Comparison of ENCODE assay signal across 18 mouse cellular contexts in genomic region chr5:139542556-139542955, GRCm38 (mm10). TPM values are rescaled to one million over a fixed set of nuclear protein-coding genes. Genes with fewer than 3 reads are reported as not detected.
DNase-seq lines count a peak whose midpoint lies in the region; ATAC-seq lines count a peak whose summit lies in the region.
"Had no signal": no experiment of that assay in that cellular context is flagged by ENCODE, and none has a peak within 500 bp of the region (broad histone marks: within the 10 kb centered on the region; RNA-seq: fewer than 3 reads in every experiment).

No protein-coding gene starts in this region.

- no peaks in the 10 kb centered on the region for H3K9me3 ChIP-seq in forebrain, embryonic 12.5 days
- no peaks in the 10 kb centered on the region for H3K9me3 ChIP-seq in forebrain, embryonic 16.5 days (ENCODE audit: control insufficient read depth, low read length)
- H3K9me3 ChIP-seq in midbrain, embryonic 14.5 days (ENCODE audit: control insufficient read depth, low read length): no peaks in the 10 kb centered on the region
- H3K9me3 ChIP-seq in limb, embryonic 10.5 days (replicated peaks): no peaks in the 10 kb centered on the region
- H3K9me3 ChIP-seq: embryonic facial prominence, embryonic 15.5 days; forebrain, embryonic 15.5 days had no signal

- 1% methylated on average over 5 of the region's 5 CpGs for WGBS in forebrain, embryonic 12.5 days
- 3% methylated on average over 5 of the region's 5 CpGs for WGBS in forebrain, embryonic 16.5 days
- under 1% methylated on average over 5 of the region's 5 CpGs for WGBS in midbrain, embryonic 14.5 days
- WGBS in limb, embryonic 10.5 days: 2% methylated on average over 5 of the region's 5 CpGs

- H3K27ac ChIP-seq in forebrain, embryonic 12.5 days: no peak overlapping the region
- no peak overlapping the region for H3K27ac ChIP-seq in forebrain, embryonic 16.5 days (ENCODE audit: low read length)
- H3K27ac ChIP-seq in midbrain, embryonic 14.5 days (replicated peaks; ENCODE audit: low read depth, low read length): peak overlapping the region; percentile 94
- H3K27ac ChIP-seq in limb, embryonic 10.5 days: no peak overlapping the region
- H3K27ac ChIP-seq: embryonic facial prominence, embryonic 15.5 days; forebrain, embryonic 15.5 days; liver, embryonic 14.5 days had no signal

- no peaks in the 10 kb centered on the region for H3K36me3 ChIP-seq in forebrain, embryonic 12.5 days (replicated peaks)
- no peaks in the 10 kb centered on the region for H3K36me3 ChIP-seq in forebrain, embryonic 16.5 days (ENCODE audit: control insufficient read depth, insufficient read depth)
- peaks cover 9% of the 10 kb centered on the region for H3K36me3 ChIP-seq in midbrain, embryonic 14.5 days (ENCODE audit: control insufficient read depth, insufficient read depth, low read length)
- no peaks in the 10 kb centered on the region for H3K36me3 ChIP-seq in limb, embryonic 10.5 days
- H3K36me3 ChIP-seq: embryonic facial prominence, embryonic 15.5 days; forebrain, embryonic 15.5 days had no signal

- ATAC-seq in forebrain, embryonic 12.5 days (ENCODE audit: low FRiP score): no peak
- ATAC-seq in forebrain, embryonic 16.5 days: no peak
- ATAC-seq in midbrain, embryonic 14.5 days (ENCODE audit: low FRiP score, low TSS enrichment): no peak
- ATAC-seq: forebrain, embryonic 15.5 days; inflammation-experienced regulatory T-cells, adult 6 months had no signal

- no peak overlapping the region for H3K9ac ChIP-seq in forebrain, embryonic 12.5 days
- H3K9ac ChIP-seq in forebrain, embryonic 16.5 days (replicated peaks; ENCODE audit: low read depth, low read length): no peak overlapping the region
- H3K9ac ChIP-seq in midbrain, embryonic 14.5 days (replicated peaks; ENCODE audit: low read length): 0 out of 2 replicates have a peak overlapping the region, but pooled peaks have one; percentile 9
- H3K9ac ChIP-seq: embryonic facial prominence, embryonic 15.5 days; forebrain, embryonic 15.5 days; liver, embryonic 14.5 days had no signal

- H3K27me3 ChIP-seq in forebrain, embryonic 12.5 days: peaks cover 91% of the 10 kb centered on the region
- H3K27me3 ChIP-seq in forebrain, embryonic 16.5 days (replicated peaks; ENCODE audit: control insufficient read depth, insufficient read depth, low read length): peaks cover 81% of the 10 kb centered on the region
- H3K27me3 ChIP-seq in midbrain, embryonic 14.5 days (ENCODE audit: control insufficient read depth, insufficient read depth, low read length): peaks cover 63% of the 10 kb centered on the region
- peaks cover 100% of the 10 kb centered on the region for H3K27me3 ChIP-seq in limb, embryonic 10.5 days (ENCODE audit: low read depth, poor library complexity, severe bottlenecking)

- no peak overlapping the region for H3K4me3 ChIP-seq in forebrain, embryonic 12.5 days (replicated peaks)
- no peak overlapping the region for H3K4me3 ChIP-seq in forebrain, embryonic 16.5 days (replicated peaks; ENCODE audit: low read length)
- peak overlapping the region; percentile 51 for H3K4me3 ChIP-seq in midbrain, embryonic 14.5 days (replicated peaks; ENCODE audit: low read depth, low read length)
- H3K4me3 ChIP-seq in limb, embryonic 10.5 days: no peak overlapping the region

- DNase-seq in R1 (ENCODE audit: low read depth, low spot score): peak; percentile 9
- DNase-seq in cerebellum, postnatal 25 days: peak; percentile 52 to 56
- peak; percentile 36 for DNase-seq in midbrain, embryonic 14.5 days
- DNase-seq in right cerebral cortex, adult 2 months (ENCODE audit: low spot score in 2 of 2): no peak
- DNase-seq in limb, embryonic 10.5 days (ENCODE audit: low spot score): no peak
- no peak for DNase-seq in urinary bladder, postnatal 36 days (ENCODE audit: low spot score in 2 of 2)
- DNase-seq: adrenal gland, postnatal 36 days; lung, postnatal 14 days; spleen, adult 18-20 months had no signal

- peak overlapping the region; percentile 47 for H3K4me2 ChIP-seq in forebrain, embryonic 12.5 days
- H3K4me2 ChIP-seq in forebrain, embryonic 16.5 days (ENCODE audit: low read length): no peak overlapping the region
- peak overlapping the region; percentile 60 for H3K4me2 ChIP-seq in midbrain, embryonic 14.5 days (ENCODE audit: low read length)

- H3K4me1 ChIP-seq in forebrain, embryonic 12.5 days: peaks cover 63% of the 10 kb centered on the region
- H3K4me1 ChIP-seq in forebrain, embryonic 16.5 days (replicated peaks; ENCODE audit: control insufficient read depth, insufficient read depth, low read length): peaks cover 20% of the 10 kb centered on the region
- H3K4me1 ChIP-seq in midbrain, embryonic 14.5 days (ENCODE audit: control insufficient read depth, insufficient read depth, low read length): peaks cover 13% of the 10 kb centered on the region
- H3K4me1 ChIP-seq in limb, embryonic 10.5 days: peaks cover 46% of the 10 kb centered on the region

RNA-seq across cellular contexts. Expression of gene Uncx, which starts 0.7 kb away (rescaled TPM):
- polyA plus RNA-seq in forebrain, embryonic 12.5 days (2016; fragmentation: Nextera tagmentation; extraction: Ambion mirVana): 32.5 and 37.0 TPM in 2 replicates
- polyA plus RNA-seq in forebrain, embryonic 16.5 days (2015; fragmentation: Nextera tagmentation; extraction: Ambion mirVana): 1.6 and 6.4 TPM in 2 replicates
- 39.6 and 44.0 TPM in 2 replicates for polyA plus RNA-seq in midbrain, embryonic 14.5 days (2014; fragmentation: Nextera tagmentation; extraction: Ambion mirVana)
- polyA plus RNA-seq in limb, embryonic 10.5 days (2016; fragmentation: Nextera tagmentation; extraction: Ambion mirVana): 0.50 and 1.1 TPM in 2 replicates
- polyA plus RNA-seq: gonadal fat pad, adult 2 months; heart, embryonic 14.5 days; inflammation-experienced regulatory T-cells, adult 6 months; liver, embryonic 14.5 days; testis, adult 2 months had no signal

RNA-seq across cellular contexts. Expression of gene Zfand2a, which starts 58.2 kb away (rescaled TPM):
- 10.4 and 12.9 TPM in 2 replicates for polyA plus RNA-seq in forebrain, embryonic 12.5 days (2016; fragmentation: Nextera tagmentation; extraction: Ambion mirVana)
- 18.8 and 21.4 TPM in 2 replicates for polyA plus RNA-seq in forebrain, embryonic 16.5 days (2015; fragmentation: Nextera tagmentation; extraction: Ambion mirVana)
- polyA plus RNA-seq in midbrain, embryonic 14.5 days (2014; fragmentation: Nextera tagmentation; extraction: Ambion mirVana): 14.0 and 14.1 TPM in 2 replicates
- 12.5 and 12.8 TPM in 2 replicates for polyA plus RNA-seq in limb, embryonic 10.5 days (2016; fragmentation: Nextera tagmentation; extraction: Ambion mirVana)

Comparison
In these comparisons a context has a peak if more than half of its experiments do, and no peak if none do; other contexts are left out.
1. DNase-seq: peak in R1 (single experiment), cerebellum, postnatal 25 days (2 of 2) and midbrain, embryonic 14.5 days (single experiment); none in right cerebral cortex, adult 2 months (0 of 2), limb, embryonic 10.5 days (single experiment) and urinary bladder, postnatal 36 days (0 of 2).